ENCODE assay signal across 9 mouse cellular contexts in genomic region chr14:55271158-55271557, GRCm38 (mm10). TPM values are rescaled to one million over a fixed set of nuclear protein-coding genes. Genes with fewer than 3 reads are reported as not detected.
DNase-seq lines count a peak whose midpoint lies in the region; ATAC-seq and TF ChIP-seq lines count a peak whose summit lies in the region.
"Had no signal": no experiment of that assay in that cellular context is flagged by ENCODE, and none has a peak within 500 bp of the region (broad histone marks: within the 10 kb centered on the region; RNA-seq: fewer than 3 reads in every experiment).

No protein-coding gene starts in this region.

- no peaks in the 10 kb centered on the region for H3K9me3 ChIP-seq in hindbrain, embryonic 10.5 days
- H3K9me3 ChIP-seq in hindbrain, embryonic 16.5 days (ENCODE audit: control insufficient read depth, low read length): no peaks in the 10 kb centered on the region
- no peaks in the 10 kb centered on the region for H3K9me3 ChIP-seq in MEL (replicated peaks; ENCODE audit: insufficient read depth, low read length)
- H3K9me3 ChIP-seq: limb, embryonic 15.5 days had no signal

- H3K27me3 ChIP-seq in hindbrain, embryonic 10.5 days (ENCODE audit: insufficient read depth, poor library complexity, severe bottlenecking): no peaks in the 10 kb centered on the region
- H3K27me3 ChIP-seq in hindbrain, embryonic 16.5 days (replicated peaks; ENCODE audit: control insufficient read depth, insufficient read depth, low read length): no peaks in the 10 kb centered on the region
- H3K27me3 ChIP-seq in MEL (ENCODE audit: control insufficient read depth in 1 of 2, insufficient read depth in 2 of 2, low read length in 2 of 2): peaks cover 0 to 5% of the 10 kb centered on the region in 2 experiments; a peak in 2 of 4 replicates
- H3K27me3 ChIP-seq in cerebellum, adult 2 months (ENCODE audit: control insufficient read depth, insufficient read depth, low read length): no peaks in the 10 kb centered on the region
- H3K27me3 ChIP-seq: limb, embryonic 15.5 days had no signal

- no peak overlapping the region for H3K4me2 ChIP-seq in hindbrain, embryonic 16.5 days (ENCODE audit: low read length)
- H3K4me2 ChIP-seq: limb, embryonic 15.5 days had no signal

- no peak overlapping the region for H3K4me3 ChIP-seq in hindbrain, embryonic 10.5 days
- H3K4me3 ChIP-seq in hindbrain, embryonic 16.5 days (ENCODE audit: low read length): no peak overlapping the region
- no peak overlapping the region for H3K4me3 ChIP-seq in MEL (ENCODE audit: control insufficient read depth in 1 of 2, insufficient read depth in 1 of 2, low read depth in 2 of 2, low read length in 2 of 2)
- no peak overlapping the region for H3K4me3 ChIP-seq in cerebellum, adult 2 months (replicated peaks; ENCODE audit: insufficient read depth, low read depth, low read length)
- H3K4me3 ChIP-seq: limb, embryonic 15.5 days had no signal

- TF ChIP-seq RAD21 in MEL (IDR thresholded peaks at IDR 0.05; ENCODE audit: low read depth, low read length): peak; percentile 74

- H3K36me3 ChIP-seq in hindbrain, embryonic 10.5 days: no peaks in the 10 kb centered on the region
- H3K36me3 ChIP-seq in hindbrain, embryonic 16.5 days (ENCODE audit: control insufficient read depth, insufficient read depth, low read length): no peaks in the 10 kb centered on the region
- H3K36me3 ChIP-seq in MEL (ENCODE audit: control insufficient read depth in 1 of 2, insufficient read depth in 2 of 2, low read length in 2 of 2): no peaks in the 10 kb centered on the region
- H3K36me3 ChIP-seq: limb, embryonic 15.5 days had no signal

- H3K27ac ChIP-seq in hindbrain, embryonic 10.5 days: no peak overlapping the region
- H3K27ac ChIP-seq in hindbrain, embryonic 16.5 days (ENCODE audit: low read depth, low read length): no peak overlapping the region
- no peak overlapping the region for H3K27ac ChIP-seq in MEL (ENCODE audit: control insufficient read depth, low read depth, low read length)
- H3K27ac ChIP-seq in cerebellum, adult 2 months (ENCODE audit: insufficient read depth, low read length): no peak overlapping the region
- H3K27ac ChIP-seq: limb, embryonic 15.5 days had no signal

- no peak for TF ChIP-seq POLR2A in MEL (IDR thresholded peaks at IDR 0.05; ENCODE audit: control insufficient read depth in 1 of 2, insufficient read depth in 1 of 2, low read depth in 1 of 2, low read length in 2 of 2, poor library complexity in 1 of 2)
- TF ChIP-seq POLR2A in cerebellum, adult 2 months (IDR thresholded peaks at IDR 0.05; ENCODE audit: borderline replicate concordance, insufficient read depth, low read length): no peak

- WGBS in hindbrain, embryonic 10.5 days: 64% methylated on average over 3 of the region's 3 CpGs
- WGBS in hindbrain, embryonic 16.5 days: 51% methylated on average over 3 of the region's 3 CpGs
- WGBS in cerebellum, adult 2 months: 47% methylated on average over 3 of the region's 3 CpGs

- H3K4me1 ChIP-seq in hindbrain, embryonic 10.5 days (replicated peaks): peaks cover under 1% of the 10 kb centered on the region; the same call in 1 of the 2 replicates
- H3K4me1 ChIP-seq in hindbrain, embryonic 16.5 days (ENCODE audit: control insufficient read depth, insufficient read depth, low read depth, low read length): no peaks in the 10 kb centered on the region
- H3K4me1 ChIP-seq in MEL (ENCODE audit: control insufficient read depth in 1 of 2, insufficient read depth in 2 of 2, low read length in 2 of 2): no peaks in the 10 kb centered on the region
- H3K4me1 ChIP-seq in cerebellum, adult 2 months (ENCODE audit: control insufficient read depth, insufficient read depth, low read length): no peaks in the 10 kb centered on the region
- H3K4me1 ChIP-seq: limb, embryonic 15.5 days had no signal

- ATAC-seq in hindbrain, embryonic 16.5 days: no peak

- DNase-seq in hindbrain, embryonic 10.5 days (ENCODE audit: low spot score): peak; percentile 35
- DNase-seq in MEL (ENCODE audit: low read depth, low spot score) (peak; percentile 42), MN1 (ENCODE audit: low spot score) (no peak)
- DNase-seq in cerebellum, adult 2 months: peak; percentile 17 to 23
- peak; percentile 80 for DNase-seq in heart, postnatal 4 days
- DNase-seq in left cerebral cortex, adult 8-10 months (ENCODE audit: low spot score in 2 of 2): peak; percentile 19 to 37
- peak; percentile 49 for DNase-seq in retina, postnatal 1 day

- TF ChIP-seq EP300 in MEL (IDR thresholded peaks at IDR 0.05; ENCODE audit: low read depth in 1 of 2, low read length in 2 of 2): no peak

- no peak overlapping the region for H3K9ac ChIP-seq in hindbrain, embryonic 16.5 days (ENCODE audit: low read depth, low read length)
- H3K9ac ChIP-seq in MEL (ENCODE audit: control insufficient read depth, low read depth, low read length, poor library complexity, severe bottlenecking): no peak overlapping the region
- H3K9ac ChIP-seq: limb, embryonic 15.5 days had no signal

- TF ChIP-seq CTCF in MEL (IDR thresholded peaks at IDR 0.05 in 2 of 3, conservative IDR thresholded peaks at IDR 0.05 in 1 of 3; ENCODE audit: control insufficient read depth in 1 of 3, insufficient read depth in 1 of 3, low read depth in 2 of 3, low read length in 3 of 3, poor library complexity in 1 of 3, severe bottlenecking in 1 of 3): peak; percentile 23 to 72 (median 41); a peak in 4 of 6 replicates
- peak; percentile 27; the same call in 1 of the 2 replicates for TF ChIP-seq CTCF in cerebellum, adult 2 months (IDR thresholded peaks at IDR 0.05; ENCODE audit: borderline replicate concordance, insufficient read depth, low read depth, low read length)

- H3K79me2 ChIP-seq in MEL (ENCODE audit: control insufficient read depth, insufficient read depth, low read length, poor library complexity): no peaks in the 10 kb centered on the region

TF ChIP-seq in MEL, 35 proteins besides CTCF, POLR2A, EP300 and RAD21:
- TF ChIP-seq USF1 (IDR thresholded peaks at IDR 0.05; ENCODE audit: low read depth, low read length): no peak
- TF ChIP-seq HCFC1 (IDR thresholded peaks at IDR 0.05; ENCODE audit: low read depth, low read length): no peak
- peak; percentile 77 for TF ChIP-seq ZC3H11A (IDR thresholded peaks at IDR 0.05; ENCODE audit: low read depth, low read length)
- TF ChIP-seq USF2 (IDR thresholded peaks at IDR 0.05; ENCODE audit: borderline replicate concordance in 1 of 2, insufficient read depth in 1 of 2, low read depth in 1 of 2, low read length in 2 of 2): no peak
- TF ChIP-seq NELFE (IDR thresholded peaks at IDR 0.05; ENCODE audit: low read depth, low read length): no peak
- no peak for TF ChIP-seq MAX (IDR thresholded peaks at IDR 0.05; ENCODE audit: low read length)
- peak; percentile 85 for TF ChIP-seq SMC3 (IDR thresholded peaks at IDR 0.05; ENCODE audit: low read depth, low read length)

RNA-seq across cellular contexts. Expression of gene Dhrs2, which starts 49.4 kb away (rescaled TPM):
- not detected in 2 replicates for polyA plus RNA-seq in hindbrain, embryonic 10.5 days (2016; fragmentation: Nextera tagmentation; extraction: Ambion mirVana)
- 1.4 and 1.9 TPM in 2 replicates for polyA plus RNA-seq in hindbrain, embryonic 16.5 days (2015; fragmentation: Nextera tagmentation; extraction: Ambion mirVana)
- not detected in 2 replicates for total RNA-seq in MEL (2012; rRNA removed)
- not detected for polyA plus RNA-seq in MEL (2012; ENCODE audit: insufficient read depth in 1 of 2, insufficient read length in 2 of 2, low read depth in 1 of 2, low replicate concordance in 2 of 2, missing spikeins in 1 of 2)
- polyA plus RNA-seq in cerebellum, adult 2 months (2012; rRNA removed): 1.2 and 1.4 TPM in 2 replicates
- total RNA-seq in heart, postnatal 4 days (2021): not detected
- not detected for total RNA-seq in left cerebral cortex, adult 8-10 months (2022)
